Mouse (Mus musculus) G1E (cell line): ENCODE data around the gene H2-Ab1.

Experiments used
- CTCF ChIP-seq: IDR thresholded peaks from 2 replicates; pipeline ENCODE4 v1.5.1; 2012; ENCODE audit warnings: low read depth, low read length, inconsistent platforms, mixed read lengths
- GATA1 ChIP-seq: IDR thresholded peaks from 2 replicates; pipeline ENCODE4 v1.6.1; 2012; ENCODE audit warnings: borderline replicate concordance, low read length, inconsistent platforms, mixed read lengths
- GATA2 ChIP-seq: IDR thresholded peaks from 2 replicates; pipeline ENCODE4 v1.6.1; 2012; ENCODE audit warnings: low read depth, low read length, inconsistent platforms, borderline replicate concordance
- POLR2AphosphoS5 ChIP-seq: IDR thresholded peaks from 2 replicates; pipeline ENCODE4 v1.6.1; 2012; ENCODE audit warnings: low read depth, low read length, inconsistent platforms; ENCODE audit not compliant: insufficient replicate concordance
- TAL1 ChIP-seq: conservative IDR thresholded peaks from 2 replicates; pipeline ENCODE4 v1.6.1; 2012; ENCODE audit warnings: low read depth, low read length, inconsistent platforms, mixed read lengths

DNA sequence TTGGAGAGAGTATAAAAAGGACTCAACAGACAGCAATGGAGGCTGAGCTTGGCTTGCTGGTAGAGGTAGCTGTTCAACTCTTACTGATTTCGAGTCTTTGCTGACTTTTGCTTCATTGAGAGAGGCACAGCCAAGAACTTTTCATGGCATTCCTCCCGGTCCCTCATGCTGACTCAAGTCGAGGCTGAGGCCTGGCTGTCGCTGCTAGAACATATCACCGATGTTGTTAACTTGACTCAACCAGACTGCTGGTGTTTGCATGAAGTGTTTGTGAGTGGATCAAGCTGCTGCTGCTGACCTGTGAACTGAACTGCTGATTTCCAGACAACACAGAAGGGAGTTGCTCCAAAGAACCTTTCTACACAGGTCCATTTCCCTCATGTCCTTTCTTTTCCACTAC is 20.8 kb upstream of the H2-Ab1 start:
- TF ChIP-seq CTCF (no peak), GATA1 (no peak), TAL1 (no peak), POLR2AphosphoS5 (no peak), GATA2 (no peak)
